Mouse (Mus musculus) liver, embryonic 18 days (tissue): ENCODE results near the gene Ticrr. TPM values are rescaled to one million over a fixed set of nuclear protein-coding genes. Genes with fewer than 3 reads are reported as not detected.

ENCODE experiments used
- polyA plus RNA-seq: library from polyadenylated mRNA; depleted of rRNA; stranded (reverse); fragments of >200 nt; gene quantifications from 2 replicates; pipeline ENCODE4 v1.2.3, GENCODE M21; 2012; rRNA removed

Ticrr gene
- polyA plus RNA-seq = 1.6 and 2.2 TPM in 2 replicates

GRCm38 (mm10) chr7:79659578-79660290, at the start of gene Ticrr:
Gene Ticrr, plus strand, starts transcription at chr7:79660196.

GRCm38 (mm10) chr7:79617418-79617817, 42.6 kb upstream of the Ticrr start, which contains the start of gene Rhcg:
Gene Rhcg, minus strand, starts transcription at chr7:79617657.

GRCm38 (mm10) chr7:79715187-79715981, 55.4 kb downstream of the Ticrr start, which contains the start of gene Kif7:
Gene Kif7, minus strand, starts transcription at chr7:79715720.

DNA sequence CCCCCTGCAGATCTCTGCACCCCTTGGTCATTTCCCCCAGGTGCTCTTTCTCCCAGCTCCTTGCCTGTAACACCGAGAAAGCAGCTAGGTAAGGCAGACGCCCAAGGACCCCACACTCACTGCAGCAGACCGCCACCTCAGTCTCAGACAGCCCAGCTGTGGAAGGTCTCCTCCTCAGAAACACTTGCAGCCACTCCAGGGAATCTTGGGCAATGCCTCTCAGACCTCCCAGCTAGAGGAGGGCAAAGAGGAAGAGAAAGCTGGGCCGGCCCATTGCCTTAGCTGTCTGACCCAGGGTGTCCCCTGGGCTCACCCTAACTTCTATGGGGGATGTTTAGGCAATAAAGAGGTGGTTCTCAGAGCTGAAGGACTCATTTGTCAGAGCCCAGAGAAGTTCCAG, 72.6 kb downstream of the Ticrr start, which contains the start of gene Plin1:
Gene Plin1, minus strand, starts transcription at position 282 of the 400 bp plus-strand sequence.

DNA sequence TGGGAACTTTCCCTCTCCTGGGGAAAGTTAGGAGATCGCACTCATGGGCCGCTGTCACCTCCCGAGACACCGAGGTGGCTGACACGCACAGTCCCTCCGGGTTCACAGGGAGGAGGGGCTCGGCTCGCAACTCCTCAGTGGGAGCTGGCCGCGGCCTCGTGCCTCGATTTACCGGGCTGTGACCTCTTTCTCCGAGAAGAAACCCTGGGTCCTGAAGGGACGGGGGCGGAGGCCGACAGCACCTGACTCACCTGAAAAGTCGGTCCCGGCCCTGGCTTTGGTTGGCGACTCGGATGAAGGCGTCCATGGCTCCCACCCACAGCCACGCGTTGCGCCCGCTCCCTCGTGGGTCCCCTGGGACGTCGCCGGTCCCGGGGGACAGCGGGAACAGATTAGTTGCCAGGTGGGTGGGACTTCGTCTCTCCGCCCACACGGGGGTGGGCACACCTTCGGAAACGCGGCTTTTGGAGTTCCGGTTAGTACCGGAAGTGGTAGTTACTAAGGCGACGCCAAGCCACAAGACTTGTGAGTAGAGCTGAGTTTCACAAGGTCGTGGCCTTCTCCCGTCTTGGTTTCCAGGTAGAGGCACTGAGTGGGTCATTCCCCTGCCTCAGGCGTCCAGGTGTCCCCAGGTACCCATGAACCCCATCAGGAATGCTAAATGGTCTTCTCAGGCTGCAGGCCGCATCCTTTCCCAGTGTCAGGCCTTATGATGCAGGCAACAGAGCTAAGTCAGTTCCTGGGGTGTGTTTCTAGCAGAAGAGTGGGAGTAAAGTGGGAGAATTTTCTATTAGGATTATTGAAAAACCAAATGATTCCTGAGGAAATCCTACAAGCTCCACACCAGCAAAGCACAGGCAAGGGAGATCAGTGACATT, 82.9 kb downstream of the Ticrr start, which contains the start of the genes Pex11a and Wdr93:
Gene Pex11a, minus strand, starts transcription at position 473 of the 878 bp plus-strand sequence.
Gene Wdr93, plus strand, starts transcription at position 505 of the 878 bp plus-strand sequence.

Other genes starting within 250 kb of the Ticrr start
- 30.5 and 34.4 TPM in 2 replicates for gene Polg, start 193.8 kb upstream of the Ticrr start, polyA plus RNA-seq
- gene Rhcg, start 42.5 kb upstream of the Ticrr start, polyA plus RNA-seq = 0.05 and 0.22 TPM in 2 replicates
- 0.35 and 0.39 TPM in 2 replicates for gene Kif7, start 55.5 kb downstream of the Ticrr start, polyA plus RNA-seq
- not detected in 2 replicates for gene Plin1, start 72.7 kb downstream of the Ticrr start, polyA plus RNA-seq
- 12.1 and 14.7 TPM in 2 replicates for gene Pex11a, start 82.9 kb downstream of the Ticrr start, polyA plus RNA-seq
- gene Wdr93, start 83.0 kb downstream of the Ticrr start, polyA plus RNA-seq = 0.15 and 0.28 TPM in 2 replicates
- 0.07 and 0.12 TPM in 2 replicates for gene Mesp1, start 133.6 kb downstream of the Ticrr start, polyA plus RNA-seq
- gene Mesp2, start 150.5 kb downstream of the Ticrr start, polyA plus RNA-seq = 0.02 and 0.04 TPM in 2 replicates
- gene Anpep, start 200.9 kb downstream of the Ticrr start, polyA plus RNA-seq = 20.4 and 21.5 TPM in 2 replicates